Mouse (Mus musculus): Measurements from ENCODE around the gene Ppp1r35.
A peak's percentile ranks its signal among the peaks of the same experiment; 100 is the strongest.

Ppp1r35 gene

GRCm38 (mm10) chr5:137751221-137751887, 27.3 kb upstream of the Ppp1r35 start:
- no peak for DNase-seq (ENCODE audit: low spot score)

- no peak for DNase-seq (ENCODE audit: low spot score)
Measured at GRCm38 (mm10) chr5:137751988-137752387, 26.7 kb upstream of the Ppp1r35 start.

DNA sequence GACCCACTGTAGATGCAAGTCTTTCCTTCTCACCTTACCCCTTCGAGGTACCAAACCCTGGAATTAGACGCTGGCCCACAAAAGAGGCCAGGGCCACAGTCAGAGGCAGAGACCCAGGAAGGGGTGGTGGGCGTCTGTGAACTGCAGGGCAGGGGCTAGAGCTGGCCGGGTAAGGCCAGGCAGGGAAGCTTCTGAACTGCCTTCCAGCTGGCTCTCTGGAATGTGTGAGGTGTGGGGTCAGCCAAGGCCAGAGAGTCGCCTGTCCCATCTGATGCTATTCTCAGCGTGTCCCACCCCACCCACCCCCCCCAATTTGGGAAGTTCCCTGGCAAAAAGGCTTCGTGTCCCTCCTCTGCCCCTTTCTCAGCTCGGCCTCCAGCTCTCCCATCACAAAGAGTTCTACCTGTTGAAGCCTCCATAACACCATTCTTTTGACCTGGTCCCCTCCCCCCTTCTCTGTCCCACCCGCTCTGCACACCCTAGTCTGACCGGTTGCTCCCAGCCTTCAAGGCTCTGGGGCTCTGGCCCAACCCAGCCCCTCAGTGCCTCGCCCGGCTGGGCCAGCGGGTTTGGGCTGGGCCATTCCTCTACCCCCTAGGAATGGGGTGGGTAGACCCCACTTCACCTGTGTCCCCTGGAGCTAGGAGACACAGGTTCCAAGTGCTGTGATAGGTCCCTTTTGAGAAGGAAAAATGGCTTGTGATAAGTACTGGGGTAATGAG, 25.4 kb upstream of the Ppp1r35 start:
- no peak for DNase-seq (ENCODE audit: low spot score)

GRCm38 (mm10) chr5:137755425-137755824, 23.2 kb upstream of the Ppp1r35 start:
- no peak for DNase-seq (ENCODE audit: low spot score)

GRCm38 (mm10) chr5:137756106-137756505, 22.5 kb upstream of the Ppp1r35 start:
- no peak for DNase-seq (ENCODE audit: low spot score)

DNA sequence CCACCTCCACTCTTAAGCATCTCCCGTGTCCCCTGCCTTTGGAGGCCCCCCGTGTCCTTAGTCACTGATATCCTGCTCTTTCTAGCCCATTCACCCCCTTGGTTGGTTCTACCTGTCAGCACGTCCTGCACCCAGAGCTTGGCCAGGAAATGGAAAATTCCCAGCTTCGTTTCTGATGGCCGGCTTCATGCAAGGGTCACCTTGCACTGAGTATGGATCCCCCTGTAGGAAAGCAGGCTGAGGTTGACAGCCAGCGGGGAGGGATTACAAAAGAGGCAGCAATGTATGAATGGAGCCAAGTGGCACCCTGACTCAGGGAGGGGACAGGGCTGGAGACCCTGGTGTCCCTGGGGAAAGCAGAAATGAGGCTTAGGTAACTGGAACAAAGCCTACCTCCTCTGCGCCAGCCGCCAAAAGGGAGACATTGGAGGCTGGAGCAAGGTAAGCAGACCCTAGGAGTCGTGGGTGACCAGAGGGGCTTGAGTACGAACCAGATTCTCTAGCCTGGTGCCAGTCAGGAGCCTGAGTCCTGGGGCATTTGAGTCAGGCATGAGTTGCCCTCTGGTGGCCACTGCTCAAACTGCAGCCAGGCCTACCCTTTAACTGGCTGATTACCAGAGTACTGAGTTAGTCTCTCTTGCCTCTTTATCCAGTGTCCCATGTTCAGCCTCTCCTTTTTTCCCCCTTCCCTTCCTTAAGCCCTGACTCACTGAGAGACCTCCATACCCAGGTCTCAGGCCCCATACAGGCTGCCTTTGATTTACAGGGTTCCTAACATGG, 21.6 kb upstream of the Ppp1r35 start:
- peak; percentile 79 for DNase-seq (ENCODE audit: low spot score)

- DNase-seq (ENCODE audit: low spot score), result no peak
Measured at GRCm38 (mm10) chr5:137757887-137758286, 20.8 kb upstream of the Ppp1r35 start.

- no peak for DNase-seq (ENCODE audit: low spot score)
Measured at GRCm38 (mm10) chr5:137758921-137759534, 19.6 kb upstream of the Ppp1r35 start.

GRCm38 (mm10) chr5:137759971-137760412, 18.7 kb upstream of the Ppp1r35 start:
- DNase-seq (ENCODE audit: low spot score), result peak; percentile 80

DNA sequence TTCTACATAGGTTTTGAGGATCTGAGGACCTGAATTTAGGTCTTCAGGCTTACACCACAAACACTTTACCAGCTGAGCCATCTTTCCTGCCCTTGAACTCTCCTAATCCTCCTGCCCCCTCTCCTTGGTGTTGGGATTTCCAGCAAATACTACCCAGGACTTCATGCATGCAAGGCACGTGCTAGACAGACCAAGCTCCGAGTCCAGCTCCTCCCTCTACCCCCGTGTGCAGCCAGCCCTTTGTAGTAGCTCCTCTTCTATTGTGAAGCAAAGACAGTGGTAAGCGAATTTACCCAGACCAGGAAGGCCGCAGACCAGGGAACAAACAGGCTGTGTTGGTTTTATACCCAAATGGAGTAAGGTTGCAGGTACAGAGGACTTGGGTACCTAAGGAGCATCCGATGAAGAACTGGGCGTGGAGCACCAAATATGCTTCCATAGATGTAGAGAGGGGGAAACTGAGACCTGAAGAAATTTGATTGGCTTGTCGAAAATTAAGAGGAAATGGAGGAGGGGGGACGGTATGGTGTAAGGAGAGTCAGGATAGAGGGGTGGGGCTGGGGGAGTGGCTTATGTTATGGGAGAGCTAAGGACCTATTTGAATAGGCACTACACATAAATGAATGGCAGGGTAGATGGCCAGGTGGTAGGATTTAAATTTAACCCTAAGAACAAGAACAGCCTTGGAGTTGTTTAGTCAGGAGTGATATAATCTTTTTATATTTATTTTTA, 13.9 kb upstream of the Ppp1r35 start:
- no peak for DNase-seq (ENCODE audit: low spot score)

DNA sequence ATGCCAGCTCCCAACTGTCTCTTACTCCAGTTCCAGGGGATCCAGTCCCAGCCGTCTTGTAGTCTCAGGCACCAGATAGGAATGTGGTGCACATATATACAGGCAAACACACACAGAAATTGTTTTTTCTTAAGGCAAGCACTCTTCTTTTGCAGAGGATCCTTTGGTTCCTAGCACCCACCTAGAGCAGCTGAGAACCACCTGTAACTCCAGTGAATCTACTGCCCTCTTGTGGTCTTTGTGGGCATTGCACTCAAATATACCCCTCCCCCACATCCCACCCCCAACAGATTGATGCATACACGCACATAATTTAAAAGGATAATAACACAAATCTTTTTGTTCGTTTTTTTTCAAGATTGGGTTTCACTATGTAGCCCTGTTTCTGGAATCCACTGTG, 12.4 kb upstream of the Ppp1r35 start:
- DNase-seq (ENCODE audit: low spot score), result no peak

DNA sequence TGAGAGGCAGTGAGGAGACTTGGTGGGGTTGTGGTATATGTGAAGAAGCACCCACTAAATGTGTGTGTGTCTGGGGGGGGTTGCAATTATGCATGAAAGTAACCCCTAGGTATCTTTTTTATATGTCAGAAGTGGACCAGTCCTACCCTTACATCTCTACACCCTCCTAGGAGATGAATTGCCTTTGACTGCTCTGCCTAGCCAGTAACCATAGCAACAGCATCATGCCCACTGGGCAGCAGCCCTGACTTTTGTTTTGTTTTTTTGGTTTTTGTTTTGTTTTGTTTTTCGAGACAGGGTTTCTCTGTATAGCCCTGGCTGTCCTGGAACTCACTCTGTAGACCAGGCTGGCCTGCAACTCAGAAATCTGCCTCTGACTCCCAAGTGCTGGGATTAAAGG, 10.2 kb upstream of the Ppp1r35 start:
- DNase-seq (ENCODE audit: low spot score), result no peak

- DNase-seq (ENCODE audit: low spot score), result peak; percentile 44
Measured at GRCm38 (mm10) chr5:137770709-137771108, 7.9 kb upstream of the Ppp1r35 start.

DNA sequence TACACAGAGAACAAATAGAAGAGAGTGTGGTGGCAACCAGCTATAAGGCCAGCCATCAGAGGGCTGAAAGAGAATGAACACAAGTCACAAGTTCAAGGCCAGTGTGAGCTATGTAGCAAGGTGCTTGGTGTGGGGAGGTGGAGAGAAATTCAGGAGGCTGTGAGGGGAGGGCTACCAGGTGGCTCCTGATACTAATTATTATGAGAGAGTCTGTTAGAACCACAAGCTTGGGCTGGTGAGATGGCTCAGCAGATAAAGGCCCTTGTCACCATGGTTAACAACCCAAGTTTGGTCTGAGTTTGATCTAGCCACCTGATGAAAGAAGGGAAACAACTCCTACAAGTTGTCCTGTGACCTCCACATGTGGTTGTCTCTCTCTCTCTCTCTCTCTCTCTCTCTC, 5.9 kb upstream of the Ppp1r35 start:
- DNase-seq (ENCODE audit: low spot score), result no peak

DNA sequence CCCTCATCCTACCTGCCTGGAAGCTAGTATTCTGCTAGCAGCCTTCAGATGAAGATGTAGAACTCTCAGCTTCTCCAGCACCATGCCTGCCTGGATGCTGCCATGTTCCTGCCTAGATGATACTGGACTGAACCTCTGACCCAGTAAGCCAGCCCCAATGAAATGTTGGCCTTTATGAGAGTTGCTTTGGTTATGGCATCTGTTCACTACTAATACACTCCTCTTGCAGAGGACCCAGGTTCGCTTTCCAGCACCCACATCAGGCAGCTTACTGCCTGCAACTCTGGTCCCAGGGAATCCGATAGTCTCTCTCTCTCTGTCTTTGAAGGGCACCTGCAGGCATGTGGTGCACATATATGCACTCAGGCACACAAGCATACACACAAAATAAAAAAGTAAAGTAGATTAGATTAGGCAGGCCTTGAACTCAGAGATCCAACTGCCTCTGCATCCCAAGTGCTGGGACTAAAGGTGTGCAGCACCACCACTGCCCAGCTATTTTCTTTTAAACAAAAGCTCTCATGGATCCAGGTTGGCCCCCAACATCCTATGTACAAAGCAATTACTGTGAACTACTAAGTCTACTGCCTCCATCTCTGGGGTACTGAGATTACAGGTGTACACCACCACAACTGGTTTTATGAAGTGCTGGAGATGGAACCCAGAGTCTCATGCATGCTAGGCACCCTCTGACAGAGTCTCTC, 2.9 kb upstream of the Ppp1r35 start:
- DNase-seq (ENCODE audit: low spot score), result no peak

GRCm38 (mm10) chr5:137776408-137776918, 2.2 kb upstream of the Ppp1r35 start:
- DNase-seq (ENCODE audit: low spot score), result no peak

GRCm38 (mm10) chr5:137777267-137777845, 1.3 kb upstream of the Ppp1r35 start:
- no peak for DNase-seq (ENCODE audit: low spot score)

DNA sequence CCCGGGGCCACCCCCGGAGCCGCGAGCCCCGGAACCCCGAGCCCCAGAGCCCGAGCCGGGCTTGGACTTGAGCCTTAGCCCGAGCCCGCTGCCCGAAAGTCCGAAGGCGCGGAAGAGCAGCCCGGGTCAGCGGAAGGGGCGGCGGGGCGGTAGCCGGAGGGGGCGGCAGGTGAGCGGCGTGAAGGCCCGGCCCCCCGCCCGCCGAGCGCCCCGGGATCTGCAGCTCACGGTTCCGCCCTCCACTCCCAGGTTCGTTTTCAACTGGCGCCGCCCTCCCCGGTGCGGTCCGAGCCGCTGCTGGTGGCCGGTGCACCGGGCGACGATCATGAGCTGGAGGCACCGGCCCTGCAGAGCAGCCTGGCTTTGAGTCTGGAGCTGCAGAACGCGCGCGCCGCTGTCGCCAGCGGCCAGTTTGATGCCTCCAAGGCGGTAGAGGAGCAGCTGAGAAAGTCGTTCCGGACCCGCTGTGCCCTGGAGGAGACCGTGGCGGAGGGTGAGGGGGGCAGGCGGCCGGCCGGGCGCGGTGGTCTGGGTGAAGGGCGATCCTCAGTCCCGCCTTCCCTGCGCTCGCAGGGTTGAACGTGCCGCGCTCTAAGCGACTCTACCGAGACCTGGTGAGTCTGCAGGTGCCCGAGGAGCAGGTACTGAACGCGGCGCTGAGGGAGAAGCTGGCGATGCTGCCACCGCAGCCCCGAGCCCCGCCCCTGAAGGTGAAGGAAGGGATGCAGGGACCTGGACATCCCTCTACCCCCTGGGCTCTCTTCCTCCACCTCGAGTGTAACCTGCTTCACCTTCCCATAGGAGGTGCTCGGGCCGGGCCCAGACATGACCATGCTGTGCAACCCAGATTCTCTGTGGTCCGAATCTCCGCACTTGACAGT, 644 bp downstream of the Ppp1r35 start:
- no peak for DNase-seq (ENCODE audit: low spot score)

DNA sequence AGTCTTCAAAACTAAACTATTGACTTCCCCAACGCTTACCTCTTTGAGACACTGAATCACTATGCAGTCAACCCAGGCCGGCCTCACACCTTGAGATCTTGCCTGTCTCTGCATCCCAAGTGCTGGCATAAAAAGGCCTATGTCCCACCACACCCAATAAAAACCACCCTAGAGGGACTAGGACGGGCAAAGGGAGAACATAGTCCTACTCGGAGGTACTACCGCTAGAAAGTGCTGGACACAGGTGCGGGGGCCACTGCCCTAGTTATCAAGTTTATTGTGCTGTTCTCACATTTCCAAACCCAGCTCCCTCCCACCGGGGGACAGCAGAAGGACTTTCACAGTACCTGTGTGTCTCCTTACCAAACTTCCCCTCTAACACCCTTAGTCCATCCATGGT, 3.0 kb downstream of the Ppp1r35 start:
- no peak for DNase-seq (ENCODE audit: low spot score)
